Mouse (Mus musculus) cerebellum, postnatal 4 days (tissue): ENCODE data around the gene Rgs10.
A peak's percentile ranks its signal among the peaks of the same experiment; 100 is the strongest.
"Not testable (repeated sequence)": the region's sequence is repeated elsewhere in the genome, so short reads cannot be mapped to it uniquely, and the experiment has no call there.

Experiments used
- DNase-seq, 2 experiments: peaks; one replicate each; pipeline ENCODE4 v3.0.0; 2022; ENCODE audit warnings: low spot score in 2 of 2, mixed read lengths in 1 of 2

Gene Rgs10

DNA sequence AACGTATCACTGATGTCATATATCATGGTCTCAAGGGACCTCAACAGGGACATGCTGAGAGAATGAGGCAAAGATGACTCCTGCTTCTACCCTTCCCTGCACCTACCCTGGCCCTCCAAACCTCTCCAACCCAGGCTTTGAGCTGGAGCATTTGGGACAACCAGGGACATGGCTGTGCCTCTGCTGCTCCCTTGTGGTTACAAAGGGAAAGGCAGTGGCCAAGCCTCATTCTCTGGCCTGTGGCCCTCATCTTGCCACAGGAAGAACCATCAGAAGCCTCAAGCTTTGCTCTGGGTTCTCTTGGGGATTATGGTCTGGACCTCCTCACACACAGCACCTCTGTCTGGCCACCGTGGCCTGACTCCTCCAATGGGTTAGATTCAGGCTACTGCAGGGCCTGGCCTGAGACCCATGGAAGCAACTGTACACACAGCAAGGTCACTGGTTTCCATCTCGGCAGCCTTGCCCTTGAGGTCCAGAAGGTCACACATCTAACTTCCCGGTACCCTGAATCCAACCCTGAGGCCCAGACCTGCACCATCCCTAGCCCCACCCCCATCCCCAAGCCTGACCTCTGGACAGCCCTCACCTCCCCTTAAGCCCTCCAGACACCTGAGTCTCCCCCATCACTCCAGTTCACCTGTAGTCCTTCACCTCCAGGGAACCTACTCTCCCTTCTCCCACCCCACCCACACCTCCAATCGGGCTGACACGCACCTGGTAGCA lies 73.5 kb downstream of the Rgs10 start:
- DNase-seq, result peak; percentile 65 to 77

DNA sequence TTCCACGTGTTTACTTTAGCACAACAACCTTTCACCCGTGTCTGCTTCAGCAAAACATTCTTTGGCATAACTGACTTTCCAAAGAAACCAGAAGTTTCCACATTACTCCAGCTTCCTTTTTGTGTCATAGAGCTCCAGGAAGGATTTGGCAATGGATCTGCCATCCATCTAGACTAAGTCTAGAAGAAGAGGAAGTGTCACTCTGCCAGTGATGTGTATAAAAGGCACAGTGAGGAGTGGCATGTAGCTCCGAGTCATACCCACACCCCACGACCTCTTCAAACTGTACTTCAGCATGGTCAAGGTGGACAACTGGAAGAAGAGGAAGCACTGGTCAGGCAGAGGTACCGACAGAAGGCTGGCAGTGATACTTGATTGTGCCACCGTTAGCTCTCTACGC lies 74.1 kb downstream of the Rgs10 start:
- no peak for DNase-seq

GRCm38 (mm10) chr7:128342691-128343090 lies 75.9 kb downstream of the Rgs10 start:
- not testable (repeated sequence) for DNase-seq

- not testable (repeated sequence) for DNase-seq
Observed at GRCm38 (mm10) chr7:128340321-128340720, 78.2 kb downstream of the Rgs10 start.

- no peak for DNase-seq
Observed at GRCm38 (mm10) chr7:128332896-128333295, 85.7 kb downstream of the Rgs10 start.

- DNase-seq, result peak in 1 of 2 experiments; percentile 7
Observed at GRCm38 (mm10) chr7:128330981-128331380, 87.6 kb downstream of the Rgs10 start.

DNA sequence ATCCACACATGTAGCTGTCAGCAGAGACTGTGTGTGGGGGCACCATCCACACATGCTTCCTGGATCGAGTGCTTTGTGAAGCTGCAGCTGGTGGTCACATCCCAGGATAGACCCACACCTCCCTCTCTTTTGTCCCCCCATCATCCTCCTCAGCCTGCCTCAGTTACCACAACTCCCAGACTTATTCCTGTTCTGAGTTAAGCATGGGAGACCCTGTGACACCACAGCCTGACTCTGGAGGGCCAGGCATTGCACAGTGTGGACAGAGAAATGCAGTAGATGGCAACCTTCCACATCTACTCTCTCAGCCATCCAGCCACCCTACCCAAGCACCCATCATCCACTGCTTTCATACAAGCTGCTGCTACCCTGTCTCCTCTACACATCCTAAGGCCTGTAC lies 93.6 kb downstream of the Rgs10 start:
- DNase-seq, result no peak
